Mouse (Mus musculus) right cerebral cortex, adult 18-20 months (tissue): ENCODE measurements around the gene Dydc1.
A peak's percentile ranks its signal among the peaks of the same experiment; 100 is the strongest.

Experiments
- DNase-seq: peaks from one replicate; pipeline ENCODE4 v3.0.0; 2022; ENCODE audit warnings: mixed read lengths

Gene Dydc1

GRCm38 (mm10) chr14:41100712-41101111, 28.0 kb downstream of the Dydc1 start:
- no peak for DNase-seq

- DNase-seq, result no peak
These were observed 28.5 kb downstream of the Dydc1 start for GRCm38 (mm10) chr14:41101242-41101641.

DNA sequence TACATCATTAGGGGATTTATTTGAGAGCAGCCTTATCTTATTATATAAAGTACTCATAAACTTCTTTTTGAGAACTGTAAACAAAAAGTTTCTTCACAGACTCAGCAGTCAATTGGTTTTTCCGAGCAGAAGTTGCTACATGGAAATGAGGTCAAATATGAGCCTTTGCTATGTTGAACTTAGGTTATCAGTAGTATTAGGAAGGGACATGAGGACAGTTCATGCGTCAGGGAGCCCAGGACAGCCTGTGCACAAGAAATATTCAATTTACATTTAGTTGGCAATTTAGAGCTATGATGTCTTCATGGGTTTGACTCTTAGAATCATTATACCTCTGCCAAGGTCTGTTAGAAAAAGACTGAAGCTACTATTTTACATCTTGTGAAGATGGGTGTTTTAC, 29.6 kb downstream of the Dydc1 start:
- no peak for DNase-seq

GRCm38 (mm10) chr14:41104853-41105444, 32.2 kb downstream of the Dydc1 start, which contains the start of gene Mat1a:
Mat1a (plus strand) TSS chr14:41105035.
- DNase-seq, result no peak

DNA sequence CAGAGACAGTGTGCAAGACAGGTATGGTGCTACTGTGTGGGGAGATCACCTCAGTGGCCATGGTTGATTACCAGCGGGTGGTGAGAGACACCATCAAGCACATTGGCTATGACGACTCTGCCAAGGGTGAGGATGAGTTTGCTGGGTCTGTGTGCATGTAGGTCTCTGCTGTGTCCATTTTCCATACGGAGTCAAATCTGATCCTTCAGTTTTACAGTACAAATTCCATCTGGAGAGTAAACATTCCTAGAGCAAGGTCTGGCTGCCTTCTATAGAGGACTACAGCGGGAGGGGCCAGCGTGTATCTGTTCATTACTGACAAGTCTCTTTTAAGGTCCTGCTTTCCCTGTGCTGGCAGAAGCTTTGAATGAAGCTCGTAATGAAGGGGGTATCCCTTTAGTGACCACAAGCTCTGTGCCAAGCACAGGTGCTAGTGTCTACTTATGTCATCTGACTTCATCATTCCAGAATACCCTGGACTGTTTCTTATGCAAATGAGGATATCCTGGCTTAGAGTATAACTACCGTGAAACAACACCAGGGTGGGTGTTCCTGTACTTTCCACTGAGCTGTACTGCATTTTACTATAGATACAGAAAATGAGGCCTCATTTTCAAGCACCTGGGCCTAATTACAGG, 38.4 kb downstream of the Dydc1 start:
- no peak for DNase-seq

DNA sequence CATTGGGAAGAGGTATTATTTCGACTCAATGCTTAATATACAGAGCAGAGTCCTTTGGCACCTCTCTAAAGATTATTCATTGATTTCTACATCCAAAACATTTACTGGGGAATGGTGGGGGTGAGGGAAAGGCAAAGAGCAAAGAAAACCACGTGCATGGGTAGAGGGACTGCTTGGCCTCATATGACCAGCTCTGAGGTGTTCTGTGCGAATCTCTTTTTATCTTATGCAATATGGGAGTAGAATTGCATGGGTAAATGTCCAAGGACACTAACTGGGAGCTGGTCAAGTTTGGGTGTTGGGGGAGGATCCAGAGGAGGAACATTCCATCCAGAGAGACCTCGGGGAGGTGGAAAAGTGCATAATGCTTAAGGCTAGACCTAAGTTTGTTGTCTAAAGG, 40.2 kb downstream of the Dydc1 start:
- DNase-seq, result no peak

DNA sequence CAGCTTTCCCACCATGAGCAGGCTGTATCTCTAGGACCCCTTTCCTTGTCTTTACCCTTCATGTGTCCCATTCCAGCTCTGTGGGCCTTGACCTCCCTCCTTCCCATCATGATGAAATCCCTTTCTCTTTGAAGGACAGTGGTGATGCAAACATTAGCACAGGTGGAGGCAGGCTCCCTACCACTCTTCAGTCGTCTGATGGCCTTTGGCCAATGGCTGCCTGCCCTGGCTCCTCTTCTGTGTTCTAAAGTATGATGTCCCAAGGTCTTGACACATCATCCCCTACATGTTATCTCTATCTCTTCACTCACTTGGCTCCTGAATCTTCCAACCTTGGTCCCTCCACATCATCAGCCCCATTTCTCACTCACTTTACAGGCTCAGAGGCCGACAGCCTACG, 43.6 kb downstream of the Dydc1 start:
- DNase-seq, result no peak

DNA sequence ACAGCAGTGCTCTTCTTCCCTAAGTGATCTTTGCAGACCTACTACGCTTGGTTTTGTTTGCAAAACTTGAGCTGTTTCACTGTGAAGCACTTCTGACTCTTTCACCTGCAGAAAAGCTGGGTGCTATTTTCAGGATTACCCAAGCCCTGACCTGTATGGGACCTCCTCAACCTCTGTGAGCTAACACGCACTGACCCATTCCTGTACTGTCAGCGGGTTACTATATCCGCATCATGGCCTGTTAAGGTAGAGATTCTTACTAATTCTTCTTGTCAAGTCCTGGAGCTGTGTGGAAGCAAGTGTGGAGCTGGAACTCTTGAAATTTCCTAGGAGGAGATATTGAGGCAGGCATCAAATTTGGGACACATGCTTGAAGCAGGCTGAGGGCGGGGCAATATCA, 52.0 kb downstream of the Dydc1 start:
- DNase-seq, result no peak

- DNase-seq, result peak; percentile 4
These were observed 55.3 kb downstream of the Dydc1 start for GRCm38 (mm10) chr14:41127997-41128396.

- no peak for DNase-seq
These were observed 58.8 kb downstream of the Dydc1 start, which contains the start of gene Sftpa1 for GRCm38 (mm10) chr14:41131540-41131939. Sftpa1 (plus strand) TSS chr14:41131782.

DNA sequence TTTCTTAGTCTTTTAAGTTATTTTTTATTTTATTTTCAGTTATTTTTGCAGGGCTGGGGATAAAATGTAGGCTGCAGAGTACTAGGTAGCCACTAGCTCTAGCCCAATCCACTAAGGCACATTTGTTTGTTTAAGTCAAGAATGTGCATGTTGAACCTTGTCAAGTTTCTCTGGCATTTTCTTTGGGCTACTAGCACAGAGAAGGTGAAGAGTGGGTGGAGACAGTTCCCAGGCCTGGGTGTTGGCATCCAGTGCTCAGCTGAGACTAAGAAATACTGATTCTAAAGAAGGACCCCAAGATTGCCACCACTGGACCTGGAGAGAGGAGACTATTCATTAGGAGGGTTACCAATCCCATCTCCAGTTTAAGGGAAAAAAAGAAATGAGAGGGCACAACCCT, 64.3 kb downstream of the Dydc1 start:
- DNase-seq, result no peak

DNA sequence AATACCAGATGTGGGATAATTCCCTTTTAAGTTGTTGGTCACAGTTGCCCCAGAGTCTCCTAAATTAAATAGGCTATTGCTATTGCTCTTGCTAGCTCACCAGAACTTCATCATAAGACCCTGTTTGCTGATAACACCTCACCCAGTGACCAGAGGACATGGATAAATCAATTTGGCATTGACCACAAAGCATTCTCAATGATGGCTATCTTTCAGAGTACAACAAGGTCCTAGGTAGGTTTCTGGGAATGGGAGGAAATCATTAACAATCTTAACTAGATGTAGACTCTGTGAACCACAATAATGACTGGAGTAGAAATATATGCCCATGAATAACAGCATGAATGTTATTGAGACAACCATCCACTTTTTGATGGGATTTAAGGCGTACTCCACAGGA, 68.0 kb downstream of the Dydc1 start:
- no peak for DNase-seq
